Mouse (Mus musculus) v-Abl transformed pro-B cells (cell line): Measurements from ENCODE around the gene Pex3.

Experiments used
- in situ Hi-C, 2 experiments: fragments of 400-800 bp; cut with MboI; formaldehyde crosslinking; loops; one replicate each; pipeline ENCODE4 v1.15.1; 2025; ENCODE audit not compliant: unreplicated experiment in 2 of 2

The Pex3 gene

GRCm38 (mm10) chr10:13552646-13553497, at the start of gene Pex3, which contains the start of gene Adat2:
Gene Pex3 (minus strand): TSS chr10:13553142.
Gene Adat2 (plus strand): TSS chr10:13552894.
- in situ Hi-C loops = loop anchor here (5.0 to 25.0 kb wide), 8 partner anchors 116 to 1152 kb away; partner anchors contain the start of genes Hivep2 (in 2 of the 2), Ltv1 (in 1 of the 2), Nmbr (in 1 of the 2) and Vta1 (in 1 of the 2)

GRCm38 (mm10) chr10:13600926-13601325, 48.0 kb upstream of the Pex3 start:
- in situ Hi-C loops = no loop called here

DNA sequence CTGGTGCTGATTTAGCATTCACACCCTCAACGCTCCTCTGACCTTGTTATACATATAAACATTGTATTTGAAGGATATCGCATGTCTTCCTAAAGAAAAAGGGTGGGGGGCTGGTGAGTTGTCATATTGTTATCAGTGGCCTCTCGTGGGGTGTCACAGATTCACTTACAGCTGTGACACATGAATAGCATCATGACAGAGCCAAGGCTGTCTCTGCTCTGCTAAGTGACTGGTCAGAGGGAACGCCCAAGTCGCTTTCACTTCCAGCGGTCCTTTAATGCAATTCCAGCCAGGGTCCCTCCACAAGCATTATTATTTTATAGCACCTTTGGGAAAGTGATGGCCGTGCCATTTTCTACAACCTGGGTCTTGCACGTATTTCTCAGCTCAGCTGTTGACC, 44.5 kb upstream of the Pex3 start:
- in situ Hi-C loops = no loop called here

DNA sequence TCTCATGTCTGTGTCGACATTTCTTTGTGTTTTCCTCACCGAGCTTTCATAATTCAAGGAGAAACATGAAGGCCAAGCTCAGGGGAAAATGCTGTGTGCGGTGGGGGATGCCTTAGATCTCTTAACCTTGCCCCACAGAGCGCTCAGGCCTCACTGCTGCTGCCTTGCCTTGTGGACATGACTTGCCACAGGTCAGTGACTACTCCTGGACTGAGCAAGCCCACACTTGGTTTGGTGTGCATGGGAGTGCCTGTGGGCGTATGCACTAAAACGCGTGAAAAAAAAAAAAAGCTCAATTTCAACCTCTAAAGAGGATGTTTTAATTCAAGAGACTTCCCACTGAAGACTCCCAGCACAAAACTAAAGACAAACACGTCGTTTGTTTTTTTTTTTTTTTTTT, 43.9 kb upstream of the Pex3 start:
- in situ Hi-C loops = no loop called here

- in situ Hi-C loops = no loop called here
Observed at GRCm38 (mm10) chr10:13596073-13596472, 43.1 kb upstream of the Pex3 start.

GRCm38 (mm10) chr10:13593529-13593928, 40.6 kb upstream of the Pex3 start:
- in situ Hi-C loops = no loop called here

- in situ Hi-C loops = no loop called here
Observed at GRCm38 (mm10) chr10:13592196-13592595, 39.3 kb upstream of the Pex3 start.

- in situ Hi-C loops = no loop called here
Observed at GRCm38 (mm10) chr10:13587914-13588313, 35.0 kb upstream of the Pex3 start.

DNA sequence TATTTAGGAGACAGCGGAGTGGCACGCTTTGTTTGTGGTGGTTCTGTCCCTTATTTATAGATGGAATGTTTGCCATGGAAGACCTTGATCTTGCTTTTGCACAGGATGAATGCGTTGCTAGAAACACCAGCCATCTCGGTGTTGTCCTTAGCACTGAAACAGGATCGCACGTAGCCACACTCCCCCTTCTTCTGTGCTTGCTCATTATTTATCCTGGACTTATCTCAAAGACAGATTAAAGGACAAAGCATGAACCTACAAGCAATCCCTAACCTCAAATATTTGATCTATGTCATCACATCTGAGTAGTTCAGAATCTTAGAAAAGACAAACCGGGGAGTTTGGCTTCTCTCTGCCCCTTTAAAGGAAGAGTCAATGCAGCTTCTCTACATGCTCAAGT, 24.2 kb upstream of the Pex3 start:
- in situ Hi-C loops = no loop called here

GRCm38 (mm10) chr10:13572410-13572809, 19.5 kb upstream of the Pex3 start:
- in situ Hi-C loops = loop anchor here (25.0 kb wide), 2 partner anchors 390 to 485 kb away; partner anchors contain the start of gene Hivep2 (in 2 of the 2)

DNA sequence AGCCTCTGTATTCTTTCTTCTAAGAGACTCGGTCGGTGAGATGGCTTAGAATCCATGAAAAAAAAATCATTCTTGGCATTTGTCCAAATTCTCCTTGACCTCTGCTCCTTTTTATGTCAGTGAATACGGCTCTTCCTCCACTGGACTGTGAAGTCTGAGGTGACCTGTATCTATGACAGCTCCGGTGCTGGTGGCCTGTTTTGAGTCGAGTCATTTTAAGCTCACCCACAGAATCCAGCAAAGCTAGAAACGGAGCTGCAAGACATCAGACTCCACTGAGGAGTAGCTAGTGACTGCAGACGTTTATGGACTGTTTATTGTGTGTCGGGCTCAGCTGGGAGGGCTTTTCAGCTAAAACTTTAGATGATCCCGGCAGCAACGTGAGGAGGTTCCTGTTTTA, 19.1 kb upstream of the Pex3 start:
- in situ Hi-C loops = loop anchor here (25.0 kb wide), 2 partner anchors 390 to 485 kb away; partner anchors contain the start of gene Hivep2 (in 2 of the 2)

DNA sequence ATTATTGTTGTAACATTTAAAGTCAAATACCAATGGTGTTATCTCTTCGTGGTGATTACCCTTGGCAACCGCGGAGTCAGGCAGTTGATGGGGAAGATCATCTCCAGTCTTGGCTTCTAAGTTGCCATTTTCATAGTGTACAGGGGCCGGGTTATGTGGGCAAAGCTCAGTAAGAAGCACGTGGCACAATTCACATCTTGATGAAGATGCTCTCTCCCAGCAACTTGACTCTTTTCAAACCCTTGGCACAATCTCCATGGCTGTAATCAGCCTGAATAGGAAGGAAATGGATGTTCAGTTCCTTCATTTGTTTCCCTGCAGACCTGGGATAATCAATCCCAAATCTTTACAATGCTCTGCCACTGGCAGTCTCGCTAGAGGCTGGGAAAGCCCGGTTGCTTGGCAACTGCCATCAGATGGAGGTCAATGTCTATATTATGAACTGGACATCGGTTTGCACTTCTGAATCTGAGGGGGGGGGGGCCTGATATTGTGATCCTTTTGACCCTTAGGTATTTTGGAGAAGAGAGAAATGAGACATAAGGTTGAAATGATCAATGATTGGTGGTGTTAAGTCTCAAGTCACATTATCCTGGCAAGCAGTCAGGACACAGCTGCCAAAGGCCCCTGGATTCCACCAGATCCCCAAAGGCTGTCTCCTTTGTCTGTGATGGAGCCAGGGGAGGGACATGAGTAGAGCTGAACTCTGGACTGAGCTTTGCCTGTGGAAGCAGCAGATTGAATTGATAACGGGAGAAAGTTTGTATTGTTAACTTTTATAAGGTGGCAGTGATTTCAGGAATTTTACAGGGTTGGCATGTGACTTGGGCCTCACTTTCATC, 18.0 kb upstream of the Pex3 start:
- in situ Hi-C loops = loop anchor here (25.0 kb wide), 2 partner anchors 391 to 484 kb away; partner anchors contain the start of gene Hivep2 (in 2 of the 2)

GRCm38 (mm10) chr10:13569818-13570217, 16.9 kb upstream of the Pex3 start:
- in situ Hi-C loops = loop anchor here (5.0 to 25.0 kb wide), 6 partner anchors 392 to 815 kb away; partner anchors contain the start of gene Hivep2 (in 2 of the 2)

DNA sequence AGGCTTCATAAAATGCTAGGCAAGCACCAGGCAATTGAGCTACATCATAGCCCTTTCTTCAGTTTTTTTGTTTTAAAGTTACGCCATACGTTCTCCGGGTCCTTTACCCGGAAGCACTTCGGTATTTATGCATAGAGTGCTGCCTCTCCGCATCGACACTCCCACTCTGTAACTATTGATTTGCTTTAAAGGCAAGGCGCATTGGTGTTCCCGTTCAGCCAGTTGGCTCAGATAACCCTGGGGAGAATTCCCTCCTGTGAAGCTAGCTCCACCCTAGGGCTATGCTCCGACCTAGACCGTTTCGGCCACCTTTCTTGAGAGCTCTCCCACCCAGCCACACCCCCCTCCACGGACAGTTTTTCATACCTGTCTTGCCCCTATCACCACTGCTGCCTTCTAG, 13.5 kb upstream of the Pex3 start:
- in situ Hi-C loops = loop anchor here (5.0 to 25.0 kb wide), 6 partner anchors 396 to 818 kb away; partner anchors contain the start of gene Hivep2 (in 2 of the 2)

GRCm38 (mm10) chr10:13565080-13565448, 12.1 kb upstream of the Pex3 start:
- in situ Hi-C loops = loop anchor here (5.0 to 25.0 kb wide), 6 partner anchors 397 to 820 kb away; partner anchors contain the start of gene Hivep2 (in 2 of the 2)

- in situ Hi-C loops = loop anchor here (5.0 to 25.0 kb wide), 7 partner anchors 398 to 820 kb away; partner anchors contain the start of gene Hivep2 (in 2 of the 2)
Observed at GRCm38 (mm10) chr10:13564364-13565079, 11.6 kb upstream of the Pex3 start.

- in situ Hi-C loops = loop anchor here (5.0 to 25.0 kb wide), 6 partner anchors 402 to 825 kb away; partner anchors contain the start of gene Hivep2 (in 2 of the 2)
Observed at GRCm38 (mm10) chr10:13560014-13560674, 7.2 kb upstream of the Pex3 start.

- in situ Hi-C loops = loop anchor here (5.0 to 25.0 kb wide), 8 partner anchors 117 to 1150 kb away; partner anchors contain the start of genes Hivep2 (in 2 of the 2), Ltv1 (in 1 of the 2), Nmbr (in 1 of the 2) and Vta1 (in 1 of the 2)
Observed at GRCm38 (mm10) chr10:13554316-13554715, 1.4 kb upstream of the Pex3 start.

GRCm38 (mm10) chr10:13553498-13553985, 600 bp upstream of the Pex3 start:
- in situ Hi-C loops = loop anchor here (5.0 to 25.0 kb wide), 8 partner anchors 116 to 1151 kb away; partner anchors contain the start of genes Hivep2 (in 2 of the 2), Ltv1 (in 1 of the 2), Nmbr (in 1 of the 2) and Vta1 (in 1 of the 2)
